Mouse (Mus musculus) lung, postnatal 0 days (tissue): Measurements from ENCODE around the gene Glis2.

ENCODE experiments used
- CTCF ChIP-seq: IDR thresholded peaks from 2 replicates; pipeline ENCODE4 v1.5.1; 2016; ENCODE audit warnings: antibody characterized with exemption, mild to moderate bottlenecking
- EP300 ChIP-seq: IDR thresholded peaks from 2 replicates; pipeline ENCODE4 v1.6.1; 2016; ENCODE audit warnings: antibody characterized with exemption, mild to moderate bottlenecking, control low read depth

- no peak for TF ChIP-seq EP300
- no peak for TF ChIP-seq CTCF
Measured at GRCm38 (mm10) chr16:4659326-4659725, 64.8 kb downstream of the Glis2 start.
